Mouse (Mus musculus): Measurements from ENCODE around the gene Nqo1.

The Nqo1 gene

DNA sequence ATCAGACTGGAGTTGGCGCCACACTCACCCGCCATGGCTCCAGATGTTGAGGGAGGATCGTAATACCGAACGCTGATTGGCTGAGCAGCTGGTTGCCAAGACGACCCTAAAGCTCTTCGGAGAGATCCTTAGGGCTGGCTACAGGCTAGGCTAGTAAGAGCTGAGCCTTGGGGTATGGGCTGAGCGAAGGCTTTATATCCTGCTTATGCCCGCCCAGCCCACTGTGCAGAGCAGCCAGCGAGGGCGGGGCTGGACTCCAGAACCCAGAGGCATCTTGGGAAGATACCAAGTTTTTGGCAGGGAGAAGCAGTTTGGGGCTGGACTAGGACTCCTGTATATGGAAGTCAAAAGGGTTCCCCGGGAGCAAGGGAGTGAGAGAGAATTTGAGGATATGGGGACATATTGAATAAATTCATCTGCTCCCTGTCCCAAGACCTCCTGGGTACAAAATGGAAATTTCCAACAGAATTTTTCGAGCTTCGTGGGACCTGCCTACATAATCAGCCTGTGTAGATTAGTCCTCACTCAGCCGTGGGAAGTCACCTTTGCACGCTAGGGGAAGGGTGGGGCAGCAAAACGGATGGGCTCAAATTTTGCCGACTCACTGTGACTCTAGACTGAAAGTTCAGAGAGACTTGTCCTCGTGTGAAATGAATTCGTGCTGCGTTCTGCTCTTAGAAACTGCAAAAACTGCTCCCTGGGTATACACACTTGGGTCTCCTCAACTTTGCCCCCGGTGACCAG lies at the start of gene Nqo1:
Gene Nqo1, minus strand, starts transcription at position 169 of the 744 bp plus-strand sequence.
- peak; percentile 84 for DNase-seq (ENCODE audit: low spot score)

DNA sequence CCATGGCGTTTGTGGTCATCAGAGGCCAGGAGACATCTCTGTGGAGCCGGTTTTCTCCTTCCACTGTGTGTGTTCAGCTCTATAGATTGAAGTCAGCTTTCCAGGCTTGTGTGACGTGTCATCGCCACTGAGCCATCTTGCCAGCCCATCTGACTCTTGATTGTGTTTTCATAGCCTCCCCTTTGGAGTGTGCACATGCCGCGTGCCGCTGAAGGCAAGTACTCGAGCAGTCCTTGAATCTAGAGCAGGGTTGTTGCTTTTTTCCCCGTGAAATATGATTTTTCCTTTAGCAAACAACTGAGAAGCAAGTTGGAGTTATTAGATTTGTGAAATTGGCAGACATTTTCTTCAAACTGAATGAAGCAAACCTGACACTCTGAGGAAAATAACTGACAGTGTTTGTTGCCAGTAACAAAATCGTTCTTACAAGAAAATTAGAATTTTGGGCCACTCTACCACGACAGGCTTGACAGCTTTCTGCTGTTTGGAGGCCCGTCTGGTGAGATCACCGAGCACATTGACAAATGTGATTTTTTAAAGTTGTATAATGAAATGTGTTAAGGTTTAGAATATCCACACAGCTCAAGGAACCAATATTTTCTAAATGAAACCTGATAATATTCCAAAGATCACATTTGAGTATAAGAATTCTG lies 48.5 kb upstream of the Nqo1 start:
- DNase-seq (ENCODE audit: low spot score): no peak

DNA sequence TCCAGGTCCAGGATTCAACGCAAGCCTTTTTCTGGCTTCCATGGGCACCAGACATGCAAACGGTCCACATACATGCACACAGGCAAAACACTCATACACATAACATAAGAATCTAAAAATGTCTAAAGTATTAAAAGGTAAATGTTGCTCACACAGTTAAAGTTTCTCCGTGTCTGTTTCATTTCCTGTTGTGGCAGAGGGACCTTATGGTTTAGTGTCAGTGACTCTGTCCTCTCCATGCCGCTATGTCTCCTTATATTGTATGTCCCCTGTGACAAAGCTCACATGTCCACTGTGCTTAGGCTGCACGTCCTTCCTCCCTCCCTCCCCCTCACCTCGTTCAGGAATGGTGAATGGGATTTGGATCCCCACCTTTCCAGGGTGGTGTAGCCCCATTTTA lies 46.6 kb upstream of the Nqo1 start:
- no peak for DNase-seq (ENCODE audit: low spot score)

DNA sequence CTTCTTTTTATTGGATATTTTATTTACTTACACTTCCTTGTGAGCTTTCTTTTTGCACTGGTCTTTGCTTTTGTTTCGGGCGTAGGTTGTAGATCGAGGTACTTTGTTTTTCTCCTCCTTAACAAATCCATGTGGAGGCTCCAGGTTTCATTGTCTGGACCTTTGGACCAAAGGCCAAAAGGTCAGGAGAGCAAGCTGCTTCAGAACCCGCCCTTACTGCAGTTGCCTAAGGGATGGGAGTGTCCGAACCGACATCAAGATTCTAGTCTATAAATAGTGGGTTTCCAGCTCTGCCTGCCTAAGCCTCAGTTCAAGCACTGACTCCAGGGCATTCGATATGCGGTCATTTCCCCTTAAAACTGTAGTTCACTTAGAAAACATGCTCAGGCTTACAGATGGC lies 46.1 kb upstream of the Nqo1 start:
- DNase-seq (ENCODE audit: low spot score): no peak

DNA sequence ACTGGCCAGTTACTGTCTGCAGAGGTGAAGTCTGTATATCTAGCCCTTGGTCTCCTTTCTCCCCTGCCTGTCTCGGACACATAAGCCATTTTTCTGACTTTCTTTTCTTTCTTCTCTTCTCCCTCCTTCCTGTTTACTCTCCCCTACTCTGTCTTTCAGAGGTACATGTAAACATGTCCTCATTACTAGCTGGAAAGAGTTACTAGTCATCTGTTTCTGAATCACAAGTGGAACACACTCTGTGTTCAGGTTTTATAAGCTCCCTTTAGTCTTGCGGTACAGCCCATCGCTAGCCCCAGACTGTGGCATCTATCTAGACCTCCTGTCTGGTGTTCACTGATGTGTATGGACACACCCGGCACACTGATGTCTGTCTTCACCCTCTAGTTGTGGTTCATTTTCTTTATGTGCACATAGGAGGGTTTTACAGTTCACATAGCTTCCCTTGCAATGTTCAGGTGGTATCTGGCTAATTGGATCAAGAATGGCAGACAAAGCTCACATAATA lies 45.4 kb upstream of the Nqo1 start:
- no peak for DNase-seq (ENCODE audit: low spot score)

DNA sequence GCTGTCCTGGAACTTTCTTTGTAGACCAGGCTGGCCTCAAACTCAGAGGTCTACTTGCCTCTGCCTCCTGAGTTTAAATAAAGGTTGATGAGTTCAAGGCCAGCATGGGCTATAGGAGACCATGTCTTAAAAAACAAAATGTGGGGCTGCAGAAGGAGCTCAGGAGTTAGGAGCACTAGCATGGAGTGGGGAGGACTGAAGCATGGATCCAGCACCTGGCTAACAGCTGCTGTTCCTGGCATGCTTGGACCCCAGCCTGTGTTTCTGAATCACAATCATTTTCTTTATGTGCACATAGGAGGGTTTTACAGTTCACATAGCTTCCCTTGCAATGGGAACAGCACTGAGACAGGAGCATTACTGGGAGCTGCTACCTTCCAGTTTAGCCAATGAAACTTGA lies 44.7 kb upstream of the Nqo1 start:
- DNase-seq (ENCODE audit: low spot score): no peak

DNA sequence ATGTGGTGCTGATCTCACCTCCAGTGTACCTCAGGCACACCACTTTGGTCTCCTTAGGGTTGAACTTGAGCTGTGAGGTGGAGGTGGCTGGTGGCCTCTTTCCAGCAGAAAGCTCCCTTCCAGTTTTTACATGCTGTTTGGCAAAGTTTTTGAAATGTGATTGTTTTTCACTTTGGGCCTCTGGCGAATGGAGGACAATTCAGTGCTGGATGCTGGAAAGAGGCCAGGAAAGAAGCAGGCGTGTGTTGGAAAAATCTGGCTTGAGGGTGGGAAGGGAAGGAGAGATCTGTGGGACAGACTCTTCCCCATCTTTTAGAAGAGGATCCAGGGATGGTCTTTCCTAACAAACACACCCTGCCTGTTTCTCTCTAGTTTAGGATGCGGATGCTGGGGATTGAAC lies 41.6 kb upstream of the Nqo1 start:
- no peak for DNase-seq (ENCODE audit: low spot score)

DNA sequence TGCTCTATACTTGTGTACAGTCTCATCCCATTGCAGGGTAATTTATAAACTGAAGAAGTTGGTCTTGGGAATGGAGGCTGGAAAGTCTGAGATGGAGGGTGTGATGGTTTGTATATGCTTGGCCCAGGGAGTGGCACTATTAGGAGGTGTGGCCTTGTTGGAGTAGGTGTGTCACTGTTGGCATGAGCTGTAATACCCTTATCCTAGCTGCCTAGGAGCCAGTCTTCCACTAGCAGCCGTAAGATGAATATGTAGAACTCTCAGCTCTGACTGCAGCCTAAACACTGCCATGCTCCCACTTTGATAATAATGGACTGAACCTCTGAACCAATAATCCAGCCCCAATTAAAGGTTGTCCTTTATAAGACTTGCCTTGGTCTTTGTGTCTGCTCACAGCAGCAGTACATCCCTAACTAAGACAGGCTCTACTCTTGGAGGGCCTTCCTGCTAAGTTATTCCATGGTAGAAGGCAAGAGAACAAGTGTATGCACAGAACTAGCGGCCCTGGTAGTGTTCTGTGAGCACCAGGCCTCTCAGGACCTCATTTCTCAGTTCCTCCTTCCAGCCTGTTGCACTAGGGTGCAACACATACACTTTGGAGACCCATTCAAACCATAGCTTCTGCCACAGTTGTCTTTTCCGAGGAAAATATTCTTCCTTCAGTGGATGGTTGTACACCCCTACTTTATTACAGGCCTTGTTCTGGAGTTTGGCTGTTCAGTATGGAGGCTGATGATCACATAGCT lies 37.0 kb upstream of the Nqo1 start:
- DNase-seq (ENCODE audit: low spot score): no peak

DNA sequence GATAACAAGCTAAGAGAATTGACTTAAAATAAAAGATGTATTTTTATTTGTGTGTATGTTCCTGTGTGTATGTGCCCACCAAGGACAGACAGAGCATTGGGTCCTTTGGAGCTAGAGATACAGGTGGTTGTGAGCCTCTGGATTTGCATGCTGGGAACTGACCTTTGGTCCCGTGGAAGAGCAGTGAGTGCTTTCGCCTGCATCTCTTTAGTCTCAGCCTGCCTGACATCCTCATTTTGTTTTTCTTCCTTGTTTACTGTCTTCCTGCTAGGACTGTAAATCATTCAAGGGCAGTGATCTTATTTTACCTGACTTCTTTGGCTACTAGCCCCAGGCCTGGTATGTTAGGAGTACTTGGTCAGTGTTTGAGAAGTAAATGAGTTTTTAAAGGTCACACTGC lies 34.7 kb upstream of the Nqo1 start:
- no peak for DNase-seq (ENCODE audit: low spot score)

DNA sequence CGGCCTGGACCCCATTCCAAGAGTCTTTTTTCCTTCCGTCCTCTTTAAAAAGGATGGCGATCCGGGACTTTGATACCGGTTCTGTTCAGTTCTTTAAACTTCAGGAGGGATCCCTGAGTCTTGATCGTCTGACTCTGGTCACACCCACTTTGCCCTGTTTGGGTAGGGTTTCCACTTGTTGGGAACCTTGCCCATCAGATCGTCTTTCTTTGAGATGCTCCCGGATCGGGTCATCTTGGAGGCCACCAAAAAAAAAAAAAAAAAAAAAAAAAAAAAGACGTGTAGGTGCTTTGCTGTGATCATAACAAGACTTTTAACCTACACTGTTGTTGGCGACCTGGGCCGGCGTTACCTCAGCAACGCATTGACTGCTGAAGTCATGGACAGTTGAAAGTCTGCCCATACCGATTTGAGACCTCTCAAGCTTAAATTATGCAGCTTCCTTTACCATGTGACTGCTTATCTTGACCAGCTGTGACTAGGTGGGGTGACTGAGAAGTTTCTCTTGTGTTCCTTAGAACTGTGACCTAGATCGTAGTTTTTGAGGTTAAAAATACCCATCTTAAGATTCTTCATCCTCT lies 33.9 kb upstream of the Nqo1 start:
- no peak for DNase-seq (ENCODE audit: low spot score)

DNA sequence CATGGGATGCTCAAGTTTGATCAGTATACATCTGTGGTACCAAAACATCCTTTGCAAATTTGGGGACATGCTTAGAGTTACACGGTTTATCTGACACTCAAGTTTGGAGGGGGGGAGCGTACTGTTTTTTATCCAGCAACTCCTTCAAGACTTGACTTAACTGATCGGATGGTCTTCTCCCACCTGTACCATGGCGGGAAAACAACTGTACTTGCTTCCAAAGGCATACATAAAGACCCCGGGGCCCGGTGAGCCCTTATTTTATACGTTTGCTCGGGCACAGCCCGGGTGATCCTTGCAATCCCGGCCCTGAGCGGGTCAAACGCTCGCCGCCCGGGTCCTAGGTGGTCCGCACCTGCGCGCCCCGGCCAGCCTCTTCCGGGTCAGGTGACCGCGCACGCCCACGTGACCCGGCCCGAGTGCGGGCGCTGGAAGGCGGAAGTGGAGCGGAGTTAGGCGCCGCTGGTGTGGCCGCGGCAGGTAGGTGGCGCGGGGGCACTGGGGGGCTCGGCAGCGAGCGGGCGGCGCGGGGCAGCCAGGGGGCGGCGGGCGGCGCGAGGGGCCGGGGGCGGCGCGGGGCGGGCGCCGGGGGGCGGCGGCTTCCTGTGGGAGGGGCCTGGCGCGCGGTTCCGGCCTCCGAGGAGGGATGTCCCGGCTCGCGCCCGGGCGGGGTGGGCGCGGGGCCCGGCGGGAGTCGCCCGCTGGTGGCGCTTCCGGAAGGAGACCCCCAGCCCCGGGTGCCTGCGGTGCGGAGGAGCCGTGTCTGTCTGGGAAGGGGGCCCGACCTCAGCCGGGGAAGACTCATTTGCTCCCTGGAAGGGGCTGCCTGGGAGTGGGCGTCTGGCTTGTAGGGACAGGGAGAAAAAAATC lies 33.2 kb upstream of the Nqo1 start, which contains the start of gene Wwp2:
Gene Wwp2, plus strand, starts transcription at position 404 of the 870 bp plus-strand sequence.
- DNase-seq (ENCODE audit: low spot score): peak; percentile 89

DNA sequence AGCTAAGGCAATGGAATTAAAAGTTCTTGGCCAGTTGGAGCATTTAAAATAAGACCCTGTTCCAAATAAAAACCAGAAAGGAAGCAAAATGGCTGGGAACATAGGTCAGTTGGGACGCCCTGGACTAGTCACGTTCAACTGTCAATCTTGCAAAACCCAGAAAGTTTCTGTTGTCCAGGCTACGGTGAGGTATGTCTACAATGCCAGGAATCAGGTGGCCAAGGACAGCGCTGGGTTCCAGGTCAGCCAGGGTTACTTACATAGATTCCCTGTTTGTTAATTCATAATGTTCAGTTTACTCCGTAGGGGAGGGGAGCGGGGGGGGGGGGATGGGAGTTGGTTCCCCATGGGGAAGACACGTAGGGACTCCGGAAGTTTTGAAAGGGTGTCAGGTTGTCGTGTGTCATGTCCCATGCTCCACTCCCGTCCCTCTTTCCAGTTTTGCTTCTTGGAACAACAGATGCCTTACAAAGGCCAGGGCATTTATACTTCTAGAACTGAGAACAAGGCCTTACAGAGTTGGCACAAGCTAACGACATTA lies 32.5 kb upstream of the Nqo1 start:
- DNase-seq (ENCODE audit: low spot score): peak; percentile 37

DNA sequence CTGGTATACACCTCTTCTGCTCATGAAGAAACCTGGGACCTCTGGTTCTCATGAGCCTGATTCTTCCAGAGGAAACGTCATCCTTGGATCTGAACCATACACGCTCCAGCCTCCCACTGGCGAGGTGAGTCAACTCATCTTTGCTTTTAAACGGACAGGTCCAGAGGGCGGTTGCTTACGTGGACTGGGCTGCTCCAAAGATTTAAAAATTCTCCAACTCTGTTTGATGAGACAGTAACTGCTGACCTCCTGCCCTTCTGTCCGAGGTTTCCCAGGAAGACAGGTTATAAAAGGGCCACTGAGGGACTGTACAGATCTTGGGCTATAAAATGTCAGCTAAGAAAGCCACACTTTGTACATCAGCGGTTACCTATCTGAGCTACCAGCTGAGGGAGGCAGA lies 27.8 kb upstream of the Nqo1 start:
- DNase-seq (ENCODE audit: low spot score): no peak

DNA sequence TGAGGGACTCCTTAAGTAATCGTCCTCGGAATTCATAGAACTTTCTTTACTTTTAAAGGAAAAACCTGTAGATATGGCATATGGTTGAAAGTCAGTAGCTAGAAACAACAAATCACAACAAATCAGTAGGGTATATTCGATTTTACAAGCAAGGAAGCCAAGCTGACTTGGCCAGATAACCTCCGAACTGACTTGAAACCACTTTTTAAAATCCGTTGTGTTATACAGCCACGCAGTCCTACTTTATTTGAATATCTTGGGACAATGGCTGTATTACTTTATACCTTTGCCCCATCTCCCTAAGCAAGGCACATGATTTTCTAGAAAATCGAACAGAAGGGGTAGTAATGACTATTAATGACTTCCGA lies 22.2 kb upstream of the Nqo1 start:
- DNase-seq (ENCODE audit: low spot score): no peak

DNA sequence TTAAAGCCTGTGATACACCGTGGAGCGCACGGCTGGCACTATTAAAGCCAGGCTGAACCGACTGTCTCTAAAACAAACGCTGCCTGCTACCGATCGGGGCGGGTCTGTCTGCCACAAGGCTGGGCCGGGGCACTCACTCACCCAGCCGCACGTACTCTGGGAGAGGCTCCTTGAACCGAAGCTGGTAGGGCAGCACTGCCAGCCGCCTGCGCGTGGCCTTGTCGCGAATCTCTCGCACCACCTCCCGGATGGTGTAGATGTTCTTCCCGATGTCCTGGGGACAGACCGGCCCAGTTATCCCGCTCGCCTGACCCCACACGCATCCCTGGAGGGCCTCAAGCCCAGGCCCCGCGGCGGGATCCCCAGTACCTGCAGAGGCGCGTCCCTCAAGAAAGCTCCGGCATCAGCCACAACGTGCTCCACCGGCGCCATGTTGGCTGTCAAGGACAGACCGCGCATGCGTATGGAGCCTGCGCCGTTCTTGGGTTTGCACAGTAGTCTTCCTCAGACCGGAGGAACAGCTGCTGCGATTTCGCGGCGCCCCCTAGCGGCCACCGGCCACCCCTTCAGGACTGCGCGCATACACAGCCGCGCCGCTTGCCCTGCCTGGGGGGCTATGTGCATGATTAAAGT lies 21.7 kb upstream of the Nqo1 start, which contains the start of gene Nob1:
Gene Nob1, minus strand, starts transcription at position 455 of the 633 bp plus-strand sequence.
- peak; percentile 99 for DNase-seq (ENCODE audit: low spot score)

DNA sequence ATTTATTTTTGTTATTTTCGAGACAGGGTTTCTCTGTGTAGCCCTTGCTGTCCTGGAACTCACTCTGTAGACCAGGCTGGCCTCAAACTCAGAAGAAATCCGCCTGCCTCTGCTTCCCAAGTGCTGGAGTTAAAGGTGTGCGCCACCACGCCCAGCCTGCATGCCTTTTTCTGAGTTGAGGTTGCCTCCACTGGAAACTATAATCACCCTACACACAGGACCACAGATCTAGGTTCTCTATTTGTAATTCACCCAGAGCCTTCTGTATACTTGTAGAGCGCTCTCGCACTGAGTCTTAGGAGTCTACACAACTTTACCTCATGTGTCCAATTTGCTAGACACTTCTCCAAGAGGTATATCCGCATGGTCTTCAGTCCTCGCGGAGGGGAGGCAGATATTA lies 21.2 kb upstream of the Nqo1 start:
- DNase-seq (ENCODE audit: low spot score): no peak

DNA sequence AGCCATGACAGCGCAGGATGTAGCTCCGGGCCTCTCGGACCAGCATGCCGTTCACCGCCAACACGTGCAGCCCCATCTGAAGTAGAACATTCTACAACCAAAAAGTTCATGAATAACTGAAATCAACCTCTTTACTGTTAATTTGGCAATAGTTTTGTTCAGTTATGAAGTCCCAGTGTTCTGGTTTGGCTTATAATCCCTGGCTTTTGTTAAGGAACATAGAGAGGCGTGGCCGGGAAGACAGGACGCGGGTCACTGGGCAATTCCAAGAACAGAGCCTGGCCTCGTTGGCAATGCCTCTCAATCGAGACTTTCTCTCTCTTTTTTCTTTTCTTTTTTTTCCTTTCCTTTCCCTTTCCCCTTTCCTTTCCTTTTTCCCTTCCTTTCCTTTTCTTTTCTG lies 14.0 kb upstream of the Nqo1 start:
- no peak for DNase-seq (ENCODE audit: low spot score)

DNA sequence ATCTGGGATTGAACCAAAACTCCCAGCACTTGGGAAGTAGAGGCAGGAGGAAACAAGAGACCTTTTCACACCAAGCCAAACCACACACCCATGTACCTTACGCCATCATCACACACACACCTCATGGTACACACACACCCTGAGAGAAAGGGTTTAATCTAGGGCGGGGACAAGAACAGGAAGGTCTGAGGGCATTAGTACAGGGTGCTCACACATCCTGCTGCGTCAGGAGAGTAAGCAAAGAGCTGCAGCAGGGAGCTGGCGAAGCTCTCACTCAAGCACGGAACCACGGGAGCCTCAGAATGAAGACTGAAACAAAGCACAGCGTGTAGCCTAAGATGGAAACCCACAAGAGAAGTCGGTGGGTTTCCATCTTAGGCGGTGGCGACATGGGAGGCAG lies 10.9 kb upstream of the Nqo1 start:
- no peak for DNase-seq (ENCODE audit: low spot score)

DNA sequence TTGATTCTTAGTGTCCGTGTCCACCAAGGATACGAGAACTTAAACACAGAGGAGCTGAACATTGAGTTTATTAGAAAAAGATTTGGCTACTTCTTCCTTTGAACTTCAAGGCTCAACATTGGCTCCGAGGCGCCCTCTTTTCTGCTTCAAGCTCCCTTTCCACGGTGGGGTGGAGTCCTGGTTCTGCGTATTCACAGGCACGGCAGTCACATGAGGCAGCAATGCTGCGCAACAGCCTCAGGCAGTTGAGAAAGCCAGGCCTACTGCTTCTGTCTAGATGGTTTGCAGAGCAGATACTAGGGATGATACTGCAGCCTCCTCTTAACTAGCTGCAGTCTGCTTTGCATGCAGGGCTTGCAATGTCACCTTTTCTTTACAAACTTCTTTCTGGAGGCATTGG lies 9.5 kb upstream of the Nqo1 start:
- DNase-seq (ENCODE audit: low spot score): no peak

DNA sequence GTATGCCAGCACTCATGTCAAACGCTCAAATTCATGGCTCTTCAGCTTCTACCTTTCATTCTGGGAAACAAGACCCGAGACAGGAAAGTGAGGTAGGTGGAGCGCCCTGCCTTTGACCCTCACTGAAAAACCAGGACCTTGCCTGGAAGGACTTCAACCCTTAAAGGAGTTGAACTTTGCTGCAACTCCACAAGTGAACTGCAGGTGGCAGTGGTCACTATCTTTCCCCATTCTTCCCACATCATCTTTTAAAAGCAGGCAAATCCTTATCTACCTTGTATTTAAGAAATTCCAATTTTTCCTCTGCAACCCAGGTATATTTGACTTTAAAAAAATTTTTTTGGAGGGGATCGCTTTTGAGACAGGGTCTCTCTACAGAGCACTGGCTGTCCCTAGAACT lies 8.4 kb upstream of the Nqo1 start:
- no peak for DNase-seq (ENCODE audit: low spot score)

DNA sequence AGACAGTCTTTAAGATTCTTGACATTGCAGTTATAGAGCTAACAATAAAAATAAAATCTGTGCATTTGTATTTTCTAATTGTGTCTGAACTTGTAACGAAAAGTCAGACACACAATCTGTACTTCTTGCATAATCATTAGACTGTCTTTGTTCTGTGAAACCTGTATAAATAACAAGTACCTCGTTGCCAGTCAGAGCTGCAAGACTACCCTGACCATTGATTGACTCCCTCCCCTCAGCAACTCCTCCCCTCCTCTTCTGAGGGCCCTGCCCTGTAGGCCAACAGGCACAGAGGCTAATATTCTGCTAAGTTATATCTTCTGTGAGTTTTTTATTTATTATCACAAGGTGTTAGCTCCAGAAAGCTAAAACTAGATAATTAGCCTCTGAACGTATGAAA lies 2.9 kb upstream of the Nqo1 start:
- DNase-seq (ENCODE audit: low spot score): no peak

All from testis, postnatal 10 days (tissue).